Mouse (Mus musculus) common myeloid progenitor, adult 5-6 weeks (primary cell): ENCODE measurements at regions not wholly inside any gene's neighbourhood (a gene's known extent, or its start where the extent isn't known, plus 50 kb on each side); places are given as distances from the start of the nearest gene placed in this dataset.

Experiments used
- ATAC-seq: replicated peaks from 2 replicates; pipeline ENCODE4 v1.8.0; 2016; ENCODE audit warnings: low read depth, mild to moderate bottlenecking, moderate TSS enrichment, inconsistent platforms; ENCODE audit not compliant: poor library complexity, severe bottlenecking

DNA sequence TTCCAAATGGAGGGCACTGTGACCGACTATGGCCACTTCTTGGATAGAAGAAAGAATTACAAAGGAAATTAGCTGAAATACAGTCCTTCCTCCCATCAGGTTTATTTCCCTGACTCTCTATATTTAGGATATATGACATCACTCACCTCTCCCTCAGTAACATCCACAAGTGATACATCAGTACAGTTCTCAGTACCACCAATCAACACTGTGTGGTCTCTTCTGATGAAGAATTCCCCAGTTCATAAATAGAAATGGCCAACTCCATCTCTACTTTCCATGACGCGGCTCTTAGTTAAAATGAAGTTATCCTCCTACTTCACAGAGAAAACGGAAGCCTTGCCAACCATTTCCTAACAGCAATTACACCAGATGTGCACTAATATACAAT is 208.3 kb upstream of the Dio2 start:
- no peak for ATAC-seq

DNA sequence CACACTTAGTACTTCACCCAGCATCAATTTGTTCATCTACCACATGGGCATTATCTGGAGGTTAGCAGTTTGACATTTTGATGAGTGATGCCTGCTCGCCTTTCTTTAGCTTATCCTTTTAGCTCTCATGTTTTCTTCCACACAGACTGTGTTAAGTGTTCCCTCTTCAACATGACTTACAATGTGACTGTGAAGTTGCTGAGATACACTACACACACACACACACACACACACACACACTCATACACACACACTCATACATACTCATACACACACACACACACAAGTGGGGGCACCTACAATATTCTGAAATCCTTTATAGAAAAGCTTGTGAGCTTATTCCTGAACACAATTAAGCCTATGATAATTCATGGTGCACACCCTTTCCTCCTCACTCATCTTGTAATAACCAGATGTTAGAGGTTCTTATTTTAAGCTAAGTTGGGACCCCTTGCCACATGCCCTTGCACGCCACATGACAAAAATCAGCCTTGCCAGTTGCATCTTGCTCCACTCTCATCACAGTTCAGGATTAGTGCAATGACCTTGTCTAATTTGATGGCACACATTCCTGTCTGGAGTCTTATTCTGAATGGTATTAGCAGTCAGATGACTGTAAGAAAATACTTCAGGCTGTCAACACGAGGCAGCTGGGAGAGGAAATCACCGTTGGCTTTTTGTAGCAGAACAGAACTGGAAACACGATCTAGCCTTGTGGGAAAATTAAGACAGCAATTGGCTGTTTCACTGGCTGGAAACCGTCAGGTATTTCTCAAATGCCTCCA is 207.7 kb upstream of the Dio2 start:
- no peak for ATAC-seq

DNA sequence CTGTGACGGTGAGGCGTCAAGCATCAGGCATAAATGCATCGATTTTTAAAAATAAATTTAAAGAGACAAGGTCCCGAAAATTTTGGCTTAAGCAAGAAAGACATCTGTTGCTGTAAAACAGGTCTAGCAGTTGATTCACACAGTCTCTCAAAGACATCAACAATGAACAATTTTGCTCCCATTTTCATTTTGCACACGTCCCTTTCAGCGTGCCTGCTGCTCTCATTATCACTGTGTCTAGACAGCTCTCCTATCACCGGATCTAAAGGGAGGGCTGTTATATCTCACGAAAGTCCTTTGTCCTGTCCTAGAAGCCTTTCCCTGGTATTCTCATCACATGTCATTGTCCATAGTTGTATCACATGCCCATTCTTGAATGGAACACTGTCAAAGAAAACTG is 194.4 kb upstream of the Dio2 start:
- ATAC-seq = no peak

DNA sequence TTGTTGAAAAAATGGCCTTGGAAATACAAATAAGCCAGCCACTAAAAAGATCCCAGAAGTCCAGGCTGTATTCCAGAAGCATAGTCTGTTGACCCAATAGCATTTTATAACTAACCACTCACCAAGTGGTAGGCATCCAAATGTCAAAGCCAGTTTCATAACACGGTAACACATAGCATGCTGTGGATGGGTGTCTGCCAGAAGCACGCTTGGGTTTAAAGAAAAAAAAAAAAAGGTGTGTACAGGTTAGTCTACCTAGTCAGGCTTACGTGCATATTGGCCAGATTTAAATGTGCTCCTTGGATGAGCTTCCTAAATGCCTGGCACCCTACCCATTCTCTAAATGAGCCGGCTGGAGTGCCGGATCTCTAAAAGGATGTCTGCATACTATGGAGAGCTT is 194.0 kb upstream of the Dio2 start:
- ATAC-seq = no peak

DNA sequence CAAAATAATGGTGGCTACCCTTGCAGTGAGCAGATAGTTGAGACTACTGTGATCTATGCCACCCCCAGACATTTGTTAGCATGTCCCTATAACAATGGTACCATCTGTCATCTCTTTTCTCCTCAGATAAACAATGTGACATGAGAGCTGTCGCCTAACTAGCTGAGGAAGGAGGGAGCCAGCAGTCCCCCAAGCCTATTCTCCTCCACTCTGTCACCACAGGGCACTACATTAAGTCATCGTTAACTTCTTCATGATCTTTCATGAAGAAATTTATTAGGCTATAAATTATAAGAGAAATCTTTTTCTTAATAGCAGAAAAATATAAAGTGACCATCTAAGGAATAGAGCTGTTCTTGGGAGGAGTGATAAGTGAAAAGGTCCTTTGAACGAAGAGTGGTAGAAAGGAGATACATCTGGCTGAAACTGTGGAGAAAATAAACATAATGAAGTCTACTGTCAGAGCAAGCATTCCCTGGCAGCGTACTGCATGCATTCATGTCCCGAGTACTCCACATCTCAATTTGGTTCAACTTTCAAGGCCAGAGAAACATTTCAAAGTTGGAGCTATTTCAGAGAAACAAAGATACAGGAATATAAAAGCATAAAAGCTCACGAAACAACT is 192.0 kb upstream of the Dio2 start:
- no peak for ATAC-seq

DNA sequence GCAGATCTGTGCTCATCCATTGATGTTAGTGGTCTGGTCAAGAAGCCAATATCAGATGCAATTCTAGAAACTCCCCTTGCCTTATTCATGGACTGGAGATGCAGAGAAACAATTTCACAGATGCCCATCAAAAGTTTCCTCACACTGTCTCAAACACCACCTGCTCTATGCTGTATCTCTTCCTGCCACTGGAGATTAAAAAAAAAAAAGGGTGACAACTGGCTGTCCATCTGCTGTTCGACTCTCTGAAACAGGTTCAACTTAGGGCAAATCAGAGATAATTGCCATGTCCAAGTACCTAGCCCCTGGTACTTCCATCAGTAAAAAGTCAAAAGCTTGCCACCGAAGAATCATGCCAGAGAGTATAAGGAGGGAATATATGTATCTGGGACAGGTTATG is 185.4 kb upstream of the Dio2 start:
- no peak for ATAC-seq

DNA sequence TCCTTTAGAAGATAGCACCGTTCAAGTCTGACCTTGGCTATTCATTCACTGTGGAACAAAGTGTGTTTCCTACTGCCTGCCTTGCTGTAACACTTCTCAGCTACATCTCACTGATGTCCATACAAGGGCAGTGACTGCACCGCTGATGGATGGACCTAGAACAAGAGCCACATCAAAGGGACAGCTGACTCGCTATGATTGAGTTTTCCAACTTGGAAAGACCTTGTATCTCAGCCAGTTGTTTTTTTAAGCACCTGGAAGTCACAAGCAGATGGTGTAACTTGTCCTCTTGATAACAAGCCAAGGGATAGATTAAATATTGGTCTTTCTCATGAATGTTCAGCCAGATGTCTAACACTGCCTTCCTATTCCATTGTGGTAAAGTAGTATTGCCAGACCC is 184.9 kb upstream of the Dio2 start:
- no peak for ATAC-seq

DNA sequence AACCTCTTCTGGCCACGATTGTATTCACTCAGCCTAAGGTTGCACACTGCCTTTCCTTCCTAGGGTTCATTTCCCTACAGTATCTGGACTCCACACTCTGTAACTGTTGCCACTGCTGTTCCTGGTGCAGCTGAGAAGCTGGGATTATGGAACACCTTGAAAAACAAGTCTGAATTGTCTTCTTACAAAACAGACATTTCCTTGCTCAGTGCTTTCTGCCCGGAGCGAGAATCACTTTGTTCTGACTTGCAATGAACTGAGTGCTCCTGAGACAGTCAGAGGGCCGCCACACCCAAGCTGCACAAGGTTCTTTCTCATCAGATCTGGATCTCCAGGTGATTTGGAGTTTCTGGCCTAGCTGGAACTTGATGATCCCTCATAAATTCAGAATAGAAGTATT is 183.0 kb upstream of the Dio2 start:
- ATAC-seq = no peak

DNA sequence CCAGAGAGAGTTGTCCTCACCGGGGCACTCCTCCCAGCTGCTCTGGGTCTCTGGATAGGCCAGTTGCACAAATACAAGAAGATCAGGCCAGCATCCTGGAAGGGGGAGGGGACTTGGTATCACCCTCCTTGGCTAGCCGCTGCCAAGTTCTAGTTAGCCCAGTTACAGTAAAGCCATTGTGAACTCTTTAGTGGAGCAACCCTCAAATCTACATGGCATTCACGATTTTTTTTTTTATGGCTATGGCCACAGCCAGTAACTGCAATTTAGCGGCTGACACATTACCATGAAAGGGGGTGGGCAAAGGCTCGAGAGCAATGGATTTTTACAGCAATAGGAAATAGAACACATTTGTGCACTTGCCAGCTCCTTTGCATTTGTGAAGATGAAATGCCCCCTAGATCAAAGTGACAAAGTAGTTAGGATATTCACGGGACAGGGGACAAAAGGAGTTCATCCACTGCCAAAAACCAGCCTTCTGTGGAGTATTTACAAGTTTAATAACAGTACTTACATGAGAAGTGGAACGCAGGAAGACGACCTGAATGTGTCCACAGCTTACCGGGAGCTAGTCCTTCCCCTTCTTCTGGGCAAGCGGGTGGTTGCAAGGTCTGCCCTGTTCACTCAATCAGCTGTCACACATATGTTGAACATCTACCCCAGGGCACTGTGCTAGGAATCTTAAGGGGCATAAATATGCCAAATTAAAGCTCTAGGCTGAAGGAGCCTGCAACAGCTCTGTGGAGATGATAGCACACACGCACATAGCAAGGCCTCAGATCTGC is 177.9 kb upstream of the Dio2 start:
- ATAC-seq = no peak

DNA sequence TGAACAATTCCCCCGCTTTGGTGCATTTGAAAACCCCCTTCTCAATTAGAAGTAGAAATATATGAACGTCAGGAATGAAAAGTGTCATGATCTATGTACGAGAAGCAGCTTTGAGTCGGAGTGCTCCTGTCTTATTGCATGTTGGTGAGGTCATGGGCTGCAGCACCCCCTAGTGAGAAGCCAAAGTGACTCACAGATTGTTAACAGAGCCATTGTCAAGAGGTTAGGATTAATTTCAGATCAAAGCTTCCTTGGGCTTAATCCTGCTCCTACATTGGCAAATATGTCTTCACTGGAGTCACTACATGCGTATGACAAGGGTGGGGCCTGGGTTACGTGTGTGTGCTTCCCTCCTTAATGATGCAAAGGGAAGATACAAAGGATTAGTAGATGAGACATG is 165.8 kb upstream of the Dio2 start:
- ATAC-seq = peak; percentile 95

DNA sequence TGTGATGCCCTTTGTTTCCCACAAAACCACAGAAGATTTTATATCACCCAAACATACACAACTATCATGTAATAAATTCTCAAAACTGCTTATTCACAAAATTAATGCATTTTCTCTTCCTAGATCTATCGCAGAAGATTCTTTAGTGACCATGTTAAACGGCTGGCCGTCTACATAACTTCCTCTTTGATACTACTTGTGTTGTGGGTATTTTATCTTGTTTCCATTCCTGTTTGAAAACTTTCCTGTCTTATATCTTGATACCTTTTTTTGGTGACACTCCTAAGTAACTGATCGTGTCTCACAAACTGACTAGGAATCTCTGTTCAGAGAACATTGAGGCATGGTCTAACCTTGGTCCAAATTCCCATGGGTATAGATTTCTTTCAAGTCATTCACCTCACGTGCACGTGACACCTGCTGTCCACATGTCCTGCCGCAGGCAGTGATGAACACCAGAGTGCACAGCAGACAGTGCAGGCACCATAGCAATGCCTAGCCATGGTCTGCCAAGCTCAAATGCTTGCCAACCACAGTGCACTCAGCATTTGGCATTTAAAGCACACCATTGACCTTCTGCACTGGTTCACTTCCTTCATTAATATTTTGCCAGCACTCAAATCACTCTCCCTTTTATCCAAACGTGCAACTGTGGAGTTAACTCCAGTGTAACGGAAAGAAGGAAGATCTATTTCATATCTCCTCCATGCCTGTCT is 155.6 kb upstream of the Dio2 start:
- ATAC-seq = peak; percentile 73

DNA sequence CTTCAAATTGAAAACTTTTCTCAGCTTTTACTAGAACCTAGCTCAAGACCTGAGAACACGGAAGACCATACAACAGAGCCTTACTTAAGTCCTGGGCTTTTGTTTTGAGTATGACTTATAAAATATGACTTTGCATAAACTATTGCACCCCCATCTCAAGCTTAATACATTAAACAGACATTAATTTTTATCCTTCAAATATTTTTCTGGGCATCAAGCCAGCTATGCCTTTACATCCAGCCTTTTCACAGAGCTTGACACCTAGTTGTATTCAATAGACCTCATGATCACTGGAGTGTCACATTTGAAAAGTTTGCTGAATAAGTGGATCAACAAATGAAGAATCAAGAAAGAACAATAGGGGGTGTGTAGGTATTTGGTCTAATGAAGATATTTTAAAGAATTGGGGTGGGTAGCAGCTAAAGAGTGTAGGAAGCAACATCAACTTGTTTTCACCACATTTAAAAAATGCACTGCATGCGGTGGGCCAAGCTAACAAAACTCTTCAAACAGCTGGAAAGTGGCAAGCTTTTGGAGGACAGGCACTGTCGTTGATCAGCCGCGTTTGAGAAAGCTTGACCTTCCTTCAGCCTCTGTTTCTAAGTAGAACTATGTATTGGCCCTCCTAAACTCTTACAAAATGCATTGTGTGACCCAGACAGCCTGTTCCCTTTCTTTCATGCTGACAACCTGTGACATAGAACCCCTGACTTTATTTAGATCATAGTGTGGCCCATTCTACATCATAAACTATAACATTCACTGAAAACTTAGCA is 138.2 kb upstream of the Dio2 start:
- no peak for ATAC-seq

DNA sequence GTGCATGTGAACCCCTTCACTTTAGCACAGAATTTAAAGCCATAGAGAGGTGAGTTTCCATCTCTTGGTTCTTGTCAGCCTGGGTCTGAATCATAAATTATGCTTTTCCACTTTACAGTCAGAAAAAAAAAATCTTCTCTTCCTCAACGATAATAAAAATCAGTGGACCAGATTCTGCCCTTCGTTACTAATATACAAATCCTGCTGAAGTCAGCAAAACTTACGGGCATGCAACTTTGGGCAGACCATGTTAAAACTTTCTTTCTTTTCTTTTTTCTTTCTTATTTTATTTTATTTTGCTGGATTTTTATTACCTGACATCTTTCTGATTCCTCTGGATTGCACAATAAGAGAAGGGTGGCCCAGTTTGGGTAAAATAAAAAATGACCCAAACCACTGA is 136.6 kb upstream of the Dio2 start:
- no peak for ATAC-seq

DNA sequence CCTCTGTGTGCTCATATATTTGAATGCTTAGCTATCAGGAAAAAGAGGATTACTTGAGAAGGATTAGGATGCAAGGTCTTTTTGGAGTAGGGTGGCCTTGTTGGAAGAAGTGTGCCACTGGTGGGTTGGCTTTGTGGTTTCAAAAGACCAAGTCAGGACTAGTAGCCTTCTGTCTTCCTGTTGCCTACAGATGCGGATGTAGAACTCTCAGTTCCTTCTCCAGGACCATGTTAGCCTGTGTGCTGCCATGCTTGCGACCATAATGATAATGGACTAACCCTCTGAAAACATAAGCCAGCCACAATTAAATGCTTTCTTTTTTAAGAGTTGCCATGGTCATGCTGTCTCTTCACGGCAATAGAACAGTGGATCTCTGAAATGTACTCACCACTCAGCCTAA is 135.7 kb upstream of the Dio2 start:
- ATAC-seq = no peak

DNA sequence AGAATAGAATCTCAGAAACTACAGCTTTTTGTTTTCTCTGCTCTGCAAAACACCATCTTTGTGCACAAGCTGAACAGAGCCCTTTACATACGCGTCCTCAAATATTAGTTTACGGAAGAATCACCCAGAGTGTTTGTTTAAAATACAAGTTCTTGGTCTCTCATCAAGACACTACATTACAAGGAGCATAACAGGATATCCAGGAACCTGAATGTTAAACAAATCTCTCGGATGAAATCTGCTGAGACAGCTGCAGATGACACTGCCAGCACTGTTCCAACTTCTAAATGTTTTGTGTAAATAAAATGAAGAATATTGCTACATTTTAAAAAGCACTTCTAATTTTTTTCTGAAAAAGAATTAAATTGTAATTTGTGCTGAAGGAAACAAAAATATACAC is 128.4 kb upstream of the Dio2 start:
- ATAC-seq = no peak

DNA sequence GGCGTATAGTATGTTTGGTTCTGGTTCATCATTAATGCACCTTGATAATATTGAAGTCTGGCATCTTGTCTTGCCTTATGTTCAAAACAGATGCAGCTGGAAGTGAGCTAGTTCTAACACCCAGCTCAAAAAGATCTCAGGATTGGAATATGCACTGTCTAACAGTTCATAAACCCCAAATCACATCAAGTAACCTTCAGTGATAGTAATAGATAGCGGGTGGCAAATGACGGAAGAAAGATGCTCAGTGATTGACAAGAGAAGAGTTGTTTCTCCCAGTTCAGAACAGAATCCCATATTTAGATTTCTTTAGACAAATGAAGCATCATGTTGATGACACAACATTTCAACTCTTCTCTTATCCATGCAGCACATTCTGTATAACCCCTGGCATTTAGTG is 124.4 kb upstream of the Dio2 start:
- no peak for ATAC-seq

DNA sequence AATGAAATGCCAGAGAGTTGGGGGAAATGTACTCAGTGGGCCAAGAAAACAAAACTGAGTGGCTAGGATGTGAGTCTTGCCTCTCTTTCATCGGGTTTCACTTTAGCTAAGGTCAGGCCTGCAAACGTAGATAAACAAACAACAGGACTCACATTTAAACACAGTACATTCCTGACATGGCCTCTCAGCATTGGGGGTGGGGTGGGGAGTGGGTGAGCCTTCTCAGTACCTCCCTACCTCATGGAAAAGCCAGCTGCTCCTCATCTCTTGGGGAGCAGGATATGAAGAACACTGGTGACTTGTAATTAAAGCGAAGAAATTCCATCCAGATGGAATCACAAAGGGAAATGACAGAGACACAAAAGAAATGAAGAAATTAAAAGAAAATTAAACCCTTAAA is 119.5 kb upstream of the Dio2 start:
- ATAC-seq = no peak

DNA sequence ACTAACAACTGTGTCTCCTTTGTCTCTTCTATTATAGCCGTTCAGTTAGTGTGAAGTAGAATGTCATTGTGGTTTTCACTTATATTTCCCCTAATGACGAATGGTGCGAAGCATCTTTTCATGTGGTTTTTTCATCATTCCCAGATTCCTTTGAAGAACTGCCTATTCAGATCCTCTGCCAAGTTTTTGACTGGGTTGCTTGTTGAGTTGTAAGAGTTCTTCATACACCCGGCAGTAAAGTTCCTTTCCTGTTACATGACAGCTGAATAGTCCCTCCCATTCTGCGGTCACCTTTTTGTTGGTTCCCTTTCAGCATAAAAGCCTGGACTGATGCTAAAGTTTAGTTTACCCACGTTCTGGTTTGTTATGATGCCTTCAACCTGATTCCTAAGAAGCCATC is 72.4 kb upstream of the Dio2 start:
- ATAC-seq = no peak

DNA sequence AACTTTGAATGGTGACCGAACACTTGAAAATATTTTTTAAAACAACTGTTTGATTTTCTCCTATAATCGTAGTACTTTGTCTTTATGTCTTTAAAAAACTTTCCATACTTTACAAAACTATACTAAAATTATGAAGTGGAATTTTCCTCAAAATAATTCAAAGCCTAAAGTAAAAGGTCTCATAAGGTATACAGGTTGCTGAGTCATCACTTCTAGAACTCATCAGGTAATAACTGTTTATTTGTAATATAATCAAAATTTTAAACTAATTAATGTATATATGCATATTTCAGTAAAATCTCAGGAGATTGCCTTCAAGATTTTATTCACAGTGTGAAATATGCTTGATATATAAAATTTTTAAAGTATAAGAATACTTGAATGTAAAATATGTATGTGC is 52.3 kb upstream of the Dio2 start:
- ATAC-seq = no peak
